Mouse (Mus musculus) liver, embryonic 14.5 days (tissue): Measurements from ENCODE around the gene Rpl35a. TPM values are rescaled to one million over a fixed set of nuclear protein-coding genes. Genes with fewer than 3 reads are reported as not detected.

Experiments used
- ATAC-seq: fragments of 200-750 bp; cut with Nextera tagmentation; 2 replicates; pipeline ENCODE4 v1.8.0; 2017; ENCODE audit warnings: moderate number of reproducible peaks, mild to moderate bottlenecking, moderate library complexity; ENCODE audit not compliant: insufficient read depth
- DNase-seq, 3 experiments: peaks; one replicate each; pipeline ENCODE4 v3.0.0-alpha.2; 2012 to 2013; ENCODE audit warnings: low read depth in 3 of 3, low spot score in 3 of 3
- H3K27ac ChIP-seq: fragments of 300-500 bp; sonication (generic); 2 replicates; pipeline ENCODE4 v1.5.1; 2014; ENCODE audit warnings: moderate library complexity, mild to moderate bottlenecking, control low read depth, inconsistent platforms
- H3K27me3 ChIP-seq: fragments of 300-500 bp; sonication (generic); 2 replicates; pipeline ENCODE4 v1.6.1; 2014; ENCODE audit warnings: mild to moderate bottlenecking, low read length, moderate library complexity; ENCODE audit not compliant: control insufficient read depth, insufficient read depth
- H3K36me3 ChIP-seq: fragments of 300-500 bp; sonication (generic); replicated peaks from 2 replicates; pipeline ENCODE4 v1.6.1; 2014; ENCODE audit warnings: low read depth; ENCODE audit not compliant: control insufficient read depth, insufficient read depth
- H3K4me1 ChIP-seq, 2 experiments: fragments of 200-500 bp in 1 of 2; fragments of 300-500 bp in 1 of 2; sonication (generic) in 1 of 2; replicated peaks; 2 replicates each; pipeline ENCODE4 v1.6.1; 2012 to 2014; ENCODE audit warnings: antibody characterized with exemption in 1 of 2, inconsistent platforms in 1 of 2, low read length in 1 of 2; ENCODE audit not compliant: control insufficient read depth in 2 of 2, insufficient read depth in 2 of 2
- H3K4me2 ChIP-seq: fragments of 300-500 bp; sonication (generic); 2 replicates; pipeline ENCODE4 v1.6.1; 2014; ENCODE audit warnings: low read depth, mild to moderate bottlenecking, control low read depth, moderate library complexity
- H3K4me3 ChIP-seq, 2 experiments: fragments of 200-500 bp in 1 of 2; fragments of 300-500 bp in 1 of 2; sonication (generic) in 1 of 2; 2 replicates each; pipeline ENCODE4 v1.5.1; 2012 to 2014; ENCODE audit warnings: low read depth in 2 of 2, low read length in 2 of 2, mild to moderate bottlenecking in 2 of 2, control low read depth in 1 of 2, inconsistent platforms in 1 of 2, moderate library complexity in 1 of 2; ENCODE audit not compliant: insufficient read depth in 1 of 2
- H3K9ac ChIP-seq: fragments of 300-500 bp; sonication (generic); replicated peaks from 2 replicates; pipeline ENCODE4 v1.6.1; 2014; ENCODE audit warnings: mild to moderate bottlenecking, control low read depth, moderate library complexity
- H3K9me3 ChIP-seq: fragments of 300-500 bp; sonication (generic); 2 replicates; pipeline ENCODE4 v1.6.1; 2016; ENCODE audit warnings: low read length, mixed read lengths; ENCODE audit not compliant: control insufficient read depth
- CTCF ChIP-seq: IDR thresholded peaks from 2 replicates; pipeline ENCODE4 v1.5.1; 2016; ENCODE audit warnings: antibody characterized with exemption, low read depth, control low read depth
- EP300 ChIP-seq: IDR thresholded peaks from 2 replicates; pipeline ENCODE4 v1.6.1; 2016; ENCODE audit warnings: antibody characterized with exemption, low read depth
- WGBS: fragments of 180-500 bp; shearing (Covaris S2); extraction: QIAGEN DNeasy Blood & Tissue Kit; methylation state at CpG from one replicate; pipeline ENCODE4 v1.1.7; 2014; ENCODE audit not compliant: insufficient replicate concordance; 5-methylcytosine and 5-hydroxymethylcytosine counted together
- microRNA counts: library from miRNA; unstranded; fragments of <30 nt; microRNA quantifications from one replicate; lab custom pipeline; 2016
- microRNA-seq: library from miRNA; unstranded; fragments of <30 nt; microRNA quantifications from one replicate; pipeline ENCODE4, GENCODE M21; 2016
- polyA plus RNA-seq, 2 experiments: library from polyadenylated mRNA; depleted of rRNA in 1 of 2; stranded (reverse) in 1 of 2; unstranded in 1 of 2; fragments of >200 nt; fragmentation: Nextera tagmentation in 1 of 2; extraction: Ambion mirVana in 1 of 2; gene quantifications; 2 replicates each; pipeline versions ENCODE4 v1.2.1 to v1.2.3; 2012 to 2014

Gene Rpl35a
- polyA plus RNA-seq, 2 experiments: 811 to 863 TPM

DNA sequence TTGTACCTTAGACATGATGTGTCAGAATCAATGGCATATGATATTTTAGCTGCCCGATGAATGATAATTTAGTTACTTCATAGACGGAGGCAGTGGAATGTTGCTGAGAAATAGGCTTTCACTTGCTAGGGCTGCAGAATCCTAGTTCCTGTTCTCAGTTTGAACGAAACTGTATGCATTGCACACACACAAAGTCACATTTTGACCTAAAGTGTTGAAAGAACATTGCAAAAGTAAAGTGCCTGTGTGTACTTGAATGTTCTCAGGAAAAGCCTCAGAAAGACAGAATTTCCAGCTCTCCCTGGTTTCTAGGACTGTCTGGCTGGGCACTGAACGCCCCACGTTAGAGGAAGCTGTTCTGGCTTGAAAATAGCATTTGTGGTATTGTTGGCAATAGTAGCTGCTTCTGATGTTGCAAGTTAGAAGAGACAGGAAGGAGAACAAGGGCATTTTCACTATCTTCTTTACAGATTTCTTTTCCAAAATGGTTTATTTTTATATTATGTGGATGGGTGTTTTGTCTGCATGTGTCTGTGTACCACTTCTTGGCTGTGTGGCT, 20.9 kb downstream of the Rpl35a start:
- Histone ChIP-seq H3K27me3 (no peaks in the 10 kb centered on the region), H3K4me1 (peaks cover 0 to 1% of the 10 kb centered on the region in 2 experiments; a peak in 1 of 4 replicates), H3K4me3 (no peak overlapping the region), H3K36me3 (no peaks in the 10 kb centered on the region), H3K27ac (no peak overlapping the region), H3K9ac (no peak overlapping the region), H3K9me3 (no peaks in the 10 kb centered on the region), H3K4me2 (no peak overlapping the region)
- no peak for TF ChIP-seq EP300
- no peak for TF ChIP-seq CTCF
- DNase-seq: no peak
- ATAC-seq: no peak
- WGBS: 56% methylated on average over 5 of the region's 5 CpGs

DNA sequence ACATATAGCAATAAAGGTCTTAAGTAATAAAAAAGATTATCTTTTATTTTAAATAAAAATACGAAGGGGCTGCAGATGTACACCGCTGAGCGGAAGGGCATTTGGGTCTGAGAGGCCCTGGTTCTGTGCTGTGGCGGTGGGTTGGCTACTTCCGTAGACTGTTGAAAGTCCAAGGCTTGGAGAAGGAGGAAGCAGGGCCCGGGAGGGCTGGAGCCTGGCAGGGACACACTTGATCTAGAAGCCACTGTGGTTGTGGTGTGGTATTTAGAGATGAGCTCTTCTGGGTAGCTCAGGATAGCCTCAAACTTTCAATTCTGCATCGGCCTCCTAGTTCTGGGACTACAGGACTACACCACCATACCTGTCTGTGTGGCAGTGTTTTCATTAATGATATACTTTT, 23.8 kb downstream of the Rpl35a start:
- Histone ChIP-seq H3K36me3 (no peaks in the 10 kb centered on the region), H3K27ac (no peak overlapping the region), H3K27me3 (no peaks in the 10 kb centered on the region), H3K4me1 (peaks cover 0 to under 1% of the 10 kb centered on the region in 2 experiments; a peak in 1 of 4 replicates), H3K9me3 (no peaks in the 10 kb centered on the region), H3K4me2 (no peak overlapping the region), H3K9ac (no peak overlapping the region), H3K4me3 (no peak overlapping the region)
- no peak for ATAC-seq
- TF ChIP-seq CTCF: no peak
- TF ChIP-seq EP300: no peak
- DNase-seq: no peak
- WGBS: 77% methylated on average over 7 of the region's 7 CpGs

DNA sequence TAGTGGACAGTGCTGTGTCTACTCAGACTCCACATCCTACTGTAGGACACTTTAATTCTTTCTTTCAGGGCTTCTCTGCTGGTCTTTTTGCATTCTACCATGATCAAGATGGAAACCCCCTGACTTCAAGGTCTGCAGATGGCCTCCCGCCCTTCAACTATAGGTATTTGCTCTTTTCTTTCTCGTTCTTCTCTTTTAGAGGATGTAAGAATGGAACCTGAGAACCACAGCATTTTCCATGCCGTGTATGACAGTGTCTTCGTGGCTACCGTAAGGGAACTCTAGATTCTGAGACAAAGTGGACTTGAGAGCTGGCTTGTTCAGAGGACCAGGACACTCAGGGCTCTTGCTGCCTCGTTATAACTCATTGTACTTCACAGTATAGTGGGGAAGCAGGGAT, 26.7 kb downstream of the Rpl35a start:
- WGBS: 70% methylated on average over 6 of the region's 6 CpGs
- Histone ChIP-seq H3K9ac (no peak overlapping the region), H3K9me3 (no peaks in the 10 kb centered on the region), H3K36me3 (no peaks in the 10 kb centered on the region), H3K4me3 (no peak overlapping the region), H3K27me3 (no peaks in the 10 kb centered on the region), H3K4me2 (no peak overlapping the region), H3K4me1 (no peaks in the 10 kb centered on the region), H3K27ac (no peak overlapping the region)
- DNase-seq (no peak), ATAC-seq (no peak)
- TF ChIP-seq EP300 (no peak), CTCF (no peak)

- no peaks in the 10 kb centered on the region for H3K27me3 ChIP-seq
- H3K9me3 ChIP-seq: no peaks in the 10 kb centered on the region
- H3K36me3 ChIP-seq: no peaks in the 10 kb centered on the region
- DNase-seq (no peak), ATAC-seq (no peak)
- whole genome bisulfite sequencing: 72% methylated on average over 2 of the region's 2 CpGs
- TF ChIP-seq EP300: no peak
- H3K4me3 ChIP-seq: no peak overlapping the region
- H3K4me2 ChIP-seq: no peak overlapping the region
- H3K27ac ChIP-seq: no peak overlapping the region
- H3K9ac ChIP-seq: no peak overlapping the region
- H3K4me1 ChIP-seq: no peaks in the 10 kb centered on the region
Measured at GRCm38 (mm10) chr16:33083996-33084395, 27.7 kb downstream of the Rpl35a start.

DNA sequence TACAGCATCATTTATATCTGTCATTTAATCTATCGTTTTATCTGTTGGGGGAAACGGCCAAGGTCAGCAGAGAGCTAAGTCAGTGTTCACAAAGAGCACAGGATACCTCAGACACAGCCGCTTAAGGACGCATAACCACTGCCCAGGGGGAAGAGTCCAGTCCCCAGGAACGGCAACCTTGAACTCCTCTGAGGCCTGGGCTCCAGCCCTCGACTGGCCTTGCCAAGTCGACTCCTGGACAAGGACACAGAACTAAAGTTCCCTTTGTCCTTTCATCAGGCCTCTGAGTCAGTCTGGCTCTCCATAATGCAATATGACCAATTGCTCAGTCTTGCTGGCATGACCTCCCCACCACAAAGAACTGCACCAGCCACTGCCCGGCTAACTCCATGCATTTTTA, 29.4 kb downstream of the Rpl35a start:
- DNase-seq: no peak
- no peak for TF ChIP-seq EP300
- TF ChIP-seq CTCF: no peak
- H3K4me3 ChIP-seq: no peak overlapping the region
- no peak overlapping the region for H3K9ac ChIP-seq
- no peaks in the 10 kb centered on the region for H3K27me3 ChIP-seq
- WGBS: 62% methylated on average over 8 of the region's 8 CpGs
- no peaks in the 10 kb centered on the region for H3K36me3 ChIP-seq
- no peak for ATAC-seq
- H3K9me3 ChIP-seq: no peaks in the 10 kb centered on the region
- no peak overlapping the region for H3K4me2 ChIP-seq
- no peak overlapping the region for H3K27ac ChIP-seq
- H3K4me1 ChIP-seq: no peaks in the 10 kb centered on the region

MicroRNAs within 50 kb of the gene (microRNA counts, 519-probe panel; counts per million panel counts)
- 69.9 counts per million for microRNA mmu-miR-1947 (lab: Ali Mortazavi, UCI)

Small RNA genes lying within 50 kb of the gene (microRNA-seq; reads per million reads assigned to microRNA genes)
- gene Gm22231 (not detected), gene Mir1947 (10.1 reads per million, percentile 21 among the genes with 10 or more reads in this experiment)

Other genes starting within 250 kb of the Rpl35a start
- gene Smbd1, start 246.0 kb upstream of the Rpl35a start, polyA plus RNA-seq (2012; rRNA removed): 0.07 TPM in 1 of 2 replicates, not detected in the other
- not detected in 2 replicates for gene Smbd1, start 246.0 kb upstream of the Rpl35a start, polyA plus RNA-seq (2014; fragmentation: Nextera tagmentation; extraction: Ambion mirVana)
- 5.7 and 9.8 TPM in 2 replicates for gene Fyttd1, start 179.0 kb upstream of the Rpl35a start, polyA plus RNA-seq (2012; rRNA removed)
- 33.3 and 33.9 TPM in 2 replicates for gene Fyttd1, start 179.0 kb upstream of the Rpl35a start, polyA plus RNA-seq (2014; fragmentation: Nextera tagmentation; extraction: Ambion mirVana)
- gene Rubcn, start 178.7 kb upstream of the Rpl35a start, polyA plus RNA-seq (2012; rRNA removed): 3.9 and 4.2 TPM in 2 replicates
- 3.1 and 4.3 TPM in 2 replicates for gene Rubcn, start 178.7 kb upstream of the Rpl35a start, polyA plus RNA-seq (2014; fragmentation: Nextera tagmentation; extraction: Ambion mirVana)
- 5.0 and 6.3 TPM in 2 replicates for gene Lrch3, start 142.4 kb upstream of the Rpl35a start, polyA plus RNA-seq (2012; rRNA removed)
- gene Lrch3, start 142.4 kb upstream of the Rpl35a start, polyA plus RNA-seq (2014; fragmentation: Nextera tagmentation; extraction: Ambion mirVana): 3.9 and 4.9 TPM in 2 replicates
- gene Iqcg, start 235 bp upstream of the Rpl35a start, polyA plus RNA-seq (2012; rRNA removed): 0.15 and 0.42 TPM in 2 replicates
- gene Iqcg, start 235 bp upstream of the Rpl35a start, polyA plus RNA-seq (2014; fragmentation: Nextera tagmentation; extraction: Ambion mirVana): 0.72 and 0.91 TPM in 2 replicates
- gene Lmln, start 6.1 kb downstream of the Rpl35a start, polyA plus RNA-seq (2012; rRNA removed): 0.75 and 0.78 TPM in 2 replicates
- 0.27 and 0.32 TPM in 2 replicates for gene Lmln, start 6.1 kb downstream of the Rpl35a start, polyA plus RNA-seq (2014; fragmentation: Nextera tagmentation; extraction: Ambion mirVana)
- gene Osbpl11, start 128.6 kb downstream of the Rpl35a start, polyA plus RNA-seq (2012; rRNA removed): 3.1 and 3.3 TPM in 2 replicates
- gene Osbpl11, start 128.6 kb downstream of the Rpl35a start, polyA plus RNA-seq (2014; fragmentation: Nextera tagmentation; extraction: Ambion mirVana): 4.3 and 5.5 TPM in 2 replicates
- gene Snx4, start 195.0 kb downstream of the Rpl35a start, polyA plus RNA-seq (2012; rRNA removed): 4.7 and 7.1 TPM in 2 replicates
- 21.3 and 22.8 TPM in 2 replicates for gene Snx4, start 195.0 kb downstream of the Rpl35a start, polyA plus RNA-seq (2014; fragmentation: Nextera tagmentation; extraction: Ambion mirVana)